14 mouse cellular contexts compared by ENCODE assay signal in genomic region chr4:83342268-83342970, GRCm38 (mm10). TPM values are rescaled to one million over a fixed set of nuclear protein-coding genes. Genes with fewer than 3 reads are reported as not detected.
DNase-seq lines count a peak whose midpoint lies in the region; ATAC-seq and TF ChIP-seq lines count a peak whose summit lies in the region.
"Had no signal": no experiment of that assay in that cellular context is flagged by ENCODE, and none has a peak within 500 bp of the region (broad histone marks: within the 10 kb centered on the region; RNA-seq: fewer than 3 reads in every experiment).

No protein-coding gene starts in this region.

- TF ChIP-seq POLR2A in liver, adult 2 months (IDR thresholded peaks at IDR 0.05; ENCODE audit: extremely low read depth, insufficient read depth, low read length): no peak
- TF ChIP-seq POLR2A in small intestine, adult 2 months (IDR thresholded peaks at IDR 0.05; ENCODE audit: low read depth, low read length): no peak

- no peak for TF ChIP-seq CTCF in liver, adult 2 months (IDR thresholded peaks at IDR 0.05; ENCODE audit: low read depth, low read length)
- no peak for TF ChIP-seq CTCF in small intestine, adult 2 months (IDR thresholded peaks at IDR 0.05; ENCODE audit: extremely low read depth, insufficient read length, insufficient replicate concordance, low read depth, low read length)

- peak overlapping the region; percentile 15; the same call in 1 of the 2 replicates for H3K4me3 ChIP-seq in liver, adult 2 months (ENCODE audit: insufficient read depth, low read depth, low read length)
- no peak overlapping the region for H3K4me3 ChIP-seq in liver, embryonic 11.5 days (ENCODE audit: low read depth, low read length)
- H3K4me3 ChIP-seq in ES-E14 (ENCODE audit: insufficient read depth in 1 of 2, low read depth in 1 of 2, low read length in 2 of 2, poor library complexity in 1 of 2, severe bottlenecking in 1 of 2): peak overlapping the region; percentile 64 to 72
- H3K4me3 ChIP-seq in embryonic facial prominence, embryonic 15.5 days (replicated peaks): no peak overlapping the region
- H3K4me3 ChIP-seq in small intestine, adult 2 months (ENCODE audit: low read depth, low read length): peak overlapping the region; percentile 29; the same call in 1 of the 2 replicates
- H3K4me3 ChIP-seq: heart, embryonic 15.5 days; midbrain, embryonic 12.5 days had no signal

- peak overlapping the region; percentile 52 for H3K9ac ChIP-seq in liver, adult 2 months (ENCODE audit: low read depth, low read length)
- no peak overlapping the region for H3K9ac ChIP-seq in liver, embryonic 11.5 days (ENCODE audit: low read depth, low read length)
- H3K9ac ChIP-seq in ES-E14 (ENCODE audit: insufficient read depth, low read depth, low read length, poor library complexity, severe bottlenecking): peak overlapping the region; percentile 73
- H3K9ac ChIP-seq in embryonic facial prominence, embryonic 15.5 days: no peak overlapping the region
- H3K9ac ChIP-seq: heart, embryonic 15.5 days; lung, embryonic 14.5 days; midbrain, embryonic 12.5 days had no signal

- ATAC-seq in liver, embryonic 11.5 days (replicated peaks; ENCODE audit: low FRiP score): no peak
- no peak for ATAC-seq in embryonic facial prominence, embryonic 15.5 days (ENCODE audit: insufficient number of reproducible peaks, low FRiP score, low TSS enrichment, low read depth)

- H3K27me3 ChIP-seq in liver, adult 2 months (ENCODE audit: control insufficient read depth, insufficient read depth, low read length): no peaks in the 10 kb centered on the region
- H3K27me3 ChIP-seq in liver, embryonic 11.5 days (replicated peaks; ENCODE audit: control insufficient read depth, insufficient read depth, low read length): no peaks in the 10 kb centered on the region; the same call in 1 of the 2 replicates
- no peaks in the 10 kb centered on the region for H3K27me3 ChIP-seq in embryonic facial prominence, embryonic 15.5 days
- no peaks in the 10 kb centered on the region for H3K27me3 ChIP-seq in small intestine, adult 2 months (ENCODE audit: control insufficient read depth, insufficient read depth, low read length)
- H3K27me3 ChIP-seq: heart, embryonic 15.5 days; midbrain, embryonic 12.5 days had no signal

- no peaks in the 10 kb centered on the region for H3K36me3 ChIP-seq in liver, adult 2 months (ENCODE audit: control insufficient read depth, insufficient read depth, low read length)
- H3K36me3 ChIP-seq in liver, embryonic 11.5 days (ENCODE audit: control insufficient read depth, insufficient read depth, low read length): no peaks in the 10 kb centered on the region
- H3K36me3 ChIP-seq in ES-E14 (ENCODE audit: control insufficient read depth, insufficient read depth, low read length, poor library complexity, severe bottlenecking): peaks cover 6% of the 10 kb centered on the region; the same call in 1 of the 2 replicates
- H3K36me3 ChIP-seq in embryonic facial prominence, embryonic 15.5 days: no peaks in the 10 kb centered on the region
- H3K36me3 ChIP-seq in small intestine, adult 2 months (ENCODE audit: control insufficient read depth, insufficient read depth, low read length): no peaks in the 10 kb centered on the region
- H3K36me3 ChIP-seq: heart, embryonic 15.5 days; midbrain, embryonic 12.5 days had no signal

- in situ Hi-C loops in ES-E14 (cut with MboI; ENCODE audit: low sequenced_read_pairs in 2 of 2, unreplicated experiment in 2 of 2): no loop called here

- WGBS in liver, adult 2 months: 14% methylated on average over 14 of the region's 14 CpGs
- 39% methylated on average over 14 of the region's 14 CpGs for WGBS in liver, embryonic 11.5 days
- WGBS in embryonic facial prominence, embryonic 15.5 days: 18% methylated on average over 14 of the region's 14 CpGs
- 19% methylated on average over 14 of the region's 14 CpGs for WGBS in small intestine, adult 2 months

- H3K4me1 ChIP-seq in liver, adult 2 months (ENCODE audit: control insufficient read depth, insufficient read depth, low read length): peaks cover 10% of the 10 kb centered on the region
- H3K4me1 ChIP-seq in liver, embryonic 11.5 days (replicated peaks; ENCODE audit: control insufficient read depth, insufficient read depth, low read length): no peaks in the 10 kb centered on the region
- peaks cover 3 to 4% of the 10 kb centered on the region in 2 experiments; a peak in 2 of 4 replicates for H3K4me1 ChIP-seq in ES-E14 (ENCODE audit: control insufficient read depth in 2 of 2, insufficient read depth in 2 of 2, low read length in 2 of 2, poor library complexity in 1 of 2)
- peaks cover 12% of the 10 kb centered on the region; the same call in 1 of the 2 replicates for H3K4me1 ChIP-seq in embryonic facial prominence, embryonic 15.5 days
- peaks cover 8% of the 10 kb centered on the region for H3K4me1 ChIP-seq in small intestine, adult 2 months (ENCODE audit: control insufficient read depth, insufficient read depth, insufficient read length, low read length)
- H3K4me1 ChIP-seq: heart, embryonic 15.5 days; midbrain, embryonic 12.5 days had no signal

- no peak overlapping the region for H3K4me2 ChIP-seq in liver, embryonic 11.5 days
- peak overlapping the region; percentile 25; the same call in 1 of the 2 replicates for H3K4me2 ChIP-seq in embryonic facial prominence, embryonic 15.5 days (replicated peaks)
- H3K4me2 ChIP-seq: heart, embryonic 15.5 days; lung, embryonic 14.5 days; midbrain, embryonic 12.5 days had no signal

- H3K79me2 ChIP-seq in liver, adult 2 months (ENCODE audit: control insufficient read depth, insufficient read depth, low read length): no peaks in the 10 kb centered on the region

- H3K27ac ChIP-seq in liver, adult 2 months (replicated peaks; ENCODE audit: insufficient read depth, low read depth, low read length): peak overlapping the region; percentile 91
- no peak overlapping the region for H3K27ac ChIP-seq in liver, embryonic 11.5 days (ENCODE audit: low read depth, low read length)
- peak overlapping the region; percentile 87; the same call in 1 of the 2 replicates for H3K27ac ChIP-seq in ES-E14 (ENCODE audit: insufficient read depth, low read depth, low read length, poor library complexity, severe bottlenecking)
- peak overlapping the region; percentile 28 for H3K27ac ChIP-seq in embryonic facial prominence, embryonic 15.5 days (replicated peaks)
- peak overlapping the region; percentile 26 for H3K27ac ChIP-seq in small intestine, adult 2 months (ENCODE audit: insufficient read depth, low read depth, low read length)
- H3K27ac ChIP-seq: heart, embryonic 15.5 days; midbrain, embryonic 12.5 days had no signal

- DNase-seq in liver, adult 2 months (ENCODE audit: extremely low read depth, low read depth, low spot score): peak; percentile 92
- DNase-seq in liver, embryonic 11.5 days (ENCODE audit: low spot score): no peak
- no peak for DNase-seq in ES-E14 (ENCODE audit: low read depth, low spot score)
- DNase-seq in right cerebral cortex, adult 2 months (ENCODE audit: low spot score in 2 of 2): no peak
- no peak for DNase-seq in right cerebral cortex, postnatal 14 days
- DNase-seq: cerebellum, adult 11-12 months; gastrocnemius, postnatal 10 days; lung, embryonic 14.5 days; spleen, adult 18-20 months; thymus, adult 2 months had no signal

- no peaks in the 10 kb centered on the region for H3K9me3 ChIP-seq in liver, embryonic 11.5 days (ENCODE audit: control insufficient read depth, low read length)
- H3K9me3 ChIP-seq in ES-E14 (ENCODE audit: control insufficient read depth, insufficient read depth, low read depth, low read length): no peaks in the 10 kb centered on the region
- H3K9me3 ChIP-seq in embryonic facial prominence, embryonic 15.5 days (replicated peaks): no peaks in the 10 kb centered on the region
- H3K9me3 ChIP-seq: heart, embryonic 15.5 days; midbrain, embryonic 12.5 days had no signal

TF ChIP-seq in ES-E14, 5 proteins besides CTCF, POLR2A, EP300 and RAD21:
- TF ChIP-seq HCFC1 (IDR thresholded peaks at IDR 0.05; ENCODE audit: borderline replicate concordance, insufficient read depth, low read length) (no peak), ZC3H11A (IDR thresholded peaks at IDR 0.05; ENCODE audit: borderline replicate concordance, low read depth, low read length) (no peak), ZNF384 (IDR thresholded peaks at IDR 0.05; ENCODE audit: low read depth, low read length) (no peak), MAFK (IDR thresholded peaks at IDR 0.05; ENCODE audit: insufficient read depth, low read depth, low read length) (no peak), CHD2 (IDR thresholded peaks at IDR 0.05; ENCODE audit: low read depth, low read length) (no peak)

RNA-seq across cellular contexts. Expression of gene Ttc39b, which starts 18.4 kb away (rescaled TPM):
- total RNA-seq in liver, adult 2 months (2014; rRNA removed): 21.0 and 21.3 TPM in 2 replicates
- polyA plus RNA-seq in liver, adult 2 months (2012; rRNA removed): 6.5 and 6.7 TPM in 2 replicates
- 5.1 and 5.6 TPM in 2 replicates for polyA plus RNA-seq in liver, embryonic 11.5 days (2014; fragmentation: Nextera tagmentation; extraction: Ambion mirVana)
- 65.6 and 76.2 TPM in 2 replicates for total RNA-seq in ES-E14 (2012; rRNA removed)
- polyA plus RNA-seq in embryonic facial prominence, embryonic 15.5 days (2015; fragmentation: Nextera tagmentation; extraction: Ambion mirVana): 4.4 and 5.1 TPM in 2 replicates
- 1.4 and 1.9 TPM in 2 replicates for polyA plus RNA-seq in small intestine, adult 2 months (2012; rRNA removed)

Comparison
In these comparisons a context has a peak if more than half of its experiments do, and no peak if none do; other contexts are left out.
1. H3K4me3 ChIP-seq: peak in liver, adult 2 months (single experiment), ES-E14 (2 of 2) and small intestine, adult 2 months (single experiment); none in liver, embryonic 11.5 days (single experiment) and embryonic facial prominence, embryonic 15.5 days (single experiment).
2. H3K9ac ChIP-seq: peak in liver, adult 2 months (single experiment) and ES-E14 (single experiment); none in liver, embryonic 11.5 days (single experiment) and embryonic facial prominence, embryonic 15.5 days (single experiment).